Mouse (Mus musculus): ENCODE measurements around the gene Gm8126.
A peak's percentile ranks its signal among the peaks of the same experiment; 100 is the strongest.
"Not testable (repeated sequence)": the region's sequence is repeated elsewhere in the genome, so short reads cannot be mapped to it uniquely, and the experiment has no call there.

The Gm8126 gene

GRCm38 (mm10) chr14:43258349-43258748 lies at the start of gene Gm8126:
Gene Gm8126, plus strand, starts transcription at chr14:43258649.
- not testable (repeated sequence) for DNase-seq (ENCODE audit: extremely low read depth, insufficient read length, low spot score)

- not testable (repeated sequence) for DNase-seq (ENCODE audit: extremely low read depth, insufficient read length, low spot score)
Measured at GRCm38 (mm10) chr14:43235204-43235603, 23.2 kb upstream of the Gm8126 start, which contains the start of gene Gm8122. Gene Gm8122, minus strand, starts transcription at chr14:43235304.

GRCm38 (mm10) chr14:43237769-43238168 lies 20.7 kb upstream of the Gm8126 start:
- DNase-seq (ENCODE audit: extremely low read depth, insufficient read length, low spot score): not testable (repeated sequence)

- not testable (repeated sequence) for DNase-seq (ENCODE audit: extremely low read depth, insufficient read length, low spot score)
Measured at GRCm38 (mm10) chr14:43249611-43250170, 8.8 kb upstream of the Gm8126 start.

- DNase-seq (ENCODE audit: extremely low read depth, insufficient read length, low spot score): not testable (repeated sequence)
Measured at GRCm38 (mm10) chr14:43250549-43251253, 7.7 kb upstream of the Gm8126 start.

- not testable (repeated sequence) for DNase-seq (ENCODE audit: extremely low read depth, insufficient read length, low spot score)
Measured at GRCm38 (mm10) chr14:43256511-43256910, 1.9 kb upstream of the Gm8126 start.

GRCm38 (mm10) chr14:43263421-43263820 lies 5.0 kb downstream of the Gm8126 start:
- DNase-seq (ENCODE audit: extremely low read depth, insufficient read length, low spot score): not testable (repeated sequence)

GRCm38 (mm10) chr14:43268521-43269084 lies 10.2 kb downstream of the Gm8126 start:
- not testable (repeated sequence) for DNase-seq (ENCODE audit: extremely low read depth, insufficient read length, low spot score)

GRCm38 (mm10) chr14:43269211-43269610 lies 10.8 kb downstream of the Gm8126 start:
- DNase-seq (ENCODE audit: extremely low read depth, insufficient read length, low spot score): not testable (repeated sequence)

- DNase-seq (ENCODE audit: extremely low read depth, insufficient read length, low spot score): not testable (repeated sequence)
Measured at GRCm38 (mm10) chr14:43273161-43273560, 14.7 kb downstream of the Gm8126 start.

GRCm38 (mm10) chr14:43274986-43275511 lies 16.6 kb downstream of the Gm8126 start, which contains the start of gene Gm9732:
Gene Gm9732, plus strand, starts transcription at chr14:43275036.
- DNase-seq (ENCODE audit: extremely low read depth, insufficient read length, low spot score): peak; percentile 13

- not testable (repeated sequence) for DNase-seq (ENCODE audit: extremely low read depth, insufficient read length, low spot score)
Measured at GRCm38 (mm10) chr14:43275752-43276151, 17.3 kb downstream of the Gm8126 start.

GRCm38 (mm10) chr14:43277468-43277867 lies 19.0 kb downstream of the Gm8126 start:
- DNase-seq (ENCODE audit: extremely low read depth, insufficient read length, low spot score): not testable (repeated sequence)

- not testable (repeated sequence) for DNase-seq (ENCODE audit: extremely low read depth, insufficient read length, low spot score)
Measured at GRCm38 (mm10) chr14:43278146-43278545, 19.7 kb downstream of the Gm8126 start.

- not testable (repeated sequence) for DNase-seq (ENCODE audit: extremely low read depth, insufficient read length, low spot score)
Measured at GRCm38 (mm10) chr14:43278681-43279080, 20.2 kb downstream of the Gm8126 start.

GRCm38 (mm10) chr14:43293503-43293902 lies 35.1 kb downstream of the Gm8126 start, which contains the start of gene Gm8127:
Gene Gm8127, minus strand, starts transcription at chr14:43293832.
- DNase-seq (ENCODE audit: extremely low read depth, insufficient read length, low spot score): not testable (repeated sequence)

Measured in 3134 (cell line).